Mouse (Mus musculus): ENCODE results near the gene Ppig.

The Ppig gene

DNA sequence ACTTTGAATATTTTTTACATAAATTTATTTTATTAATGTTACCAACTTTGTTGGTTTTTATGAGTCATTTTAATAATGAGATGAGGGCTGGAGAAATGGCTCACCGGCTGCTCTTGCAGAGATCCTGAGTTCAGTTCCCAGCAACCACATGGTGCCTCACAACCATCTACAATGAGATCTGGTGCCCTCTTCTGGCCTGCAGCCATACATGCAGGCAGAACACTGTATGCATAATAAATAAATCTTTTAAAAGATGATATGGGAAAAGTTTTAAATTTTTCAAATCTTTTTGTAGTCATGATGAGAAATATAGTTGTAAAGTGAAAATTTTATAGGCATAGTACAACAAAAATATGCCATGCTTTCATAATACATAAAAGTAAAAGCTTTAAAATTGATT lies 22.7 kb downstream of the Ppig start:
- no peak for DNase-seq (ENCODE audit: extremely low read depth, insufficient read length, low spot score)

DNA sequence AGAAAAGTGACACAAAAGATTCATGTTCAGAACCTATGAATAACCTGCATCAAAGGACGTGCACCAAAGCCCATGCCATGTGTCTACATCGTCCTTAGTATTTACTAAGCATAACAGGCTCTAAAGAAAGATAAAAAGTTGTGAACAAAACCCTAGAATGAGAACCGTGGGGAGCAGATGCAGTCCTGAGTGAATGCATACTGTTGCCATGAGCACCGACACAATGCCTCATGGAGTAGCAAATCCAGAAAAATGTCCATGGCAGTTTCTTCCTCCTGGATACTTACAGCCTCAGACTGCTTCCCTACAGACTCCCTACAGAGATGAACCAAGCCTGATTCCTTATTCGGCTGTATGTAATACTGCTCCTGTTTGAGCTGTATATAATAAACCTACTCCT lies 38.6 kb downstream of the Ppig start:
- DNase-seq (ENCODE audit: extremely low read depth, insufficient read length, low spot score), result no peak

DNA sequence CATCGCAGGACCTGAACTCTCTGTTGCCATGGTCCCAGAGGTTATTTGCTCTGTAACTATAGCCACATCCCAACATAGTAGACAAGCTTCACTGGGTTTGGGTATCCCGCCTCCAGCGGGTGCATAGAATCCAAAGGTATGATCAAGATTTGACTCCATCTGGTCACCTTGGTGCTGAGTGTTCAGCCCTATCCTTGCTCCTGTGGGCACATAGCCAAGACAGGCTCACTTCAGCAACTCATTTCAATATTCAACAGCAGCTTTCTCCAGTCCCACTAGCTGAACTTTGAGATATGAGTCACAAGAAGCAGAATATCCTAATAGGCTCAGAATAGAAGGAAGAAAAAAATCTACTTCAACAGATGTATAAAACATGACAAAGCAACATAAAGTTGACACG lies 41.0 kb downstream of the Ppig start:
- DNase-seq (ENCODE audit: extremely low read depth, insufficient read length, low spot score), result no peak

GRCm38 (mm10) chr2:69764716-69765115 lies 42.4 kb downstream of the Ppig start:
- DNase-seq (ENCODE audit: extremely low read depth, insufficient read length, low spot score), result no peak

- DNase-seq (ENCODE audit: extremely low read depth, insufficient read length, low spot score), result no peak
Observed at GRCm38 (mm10) chr2:69773331-69773730, 51.0 kb downstream of the Ppig start.

DNA sequence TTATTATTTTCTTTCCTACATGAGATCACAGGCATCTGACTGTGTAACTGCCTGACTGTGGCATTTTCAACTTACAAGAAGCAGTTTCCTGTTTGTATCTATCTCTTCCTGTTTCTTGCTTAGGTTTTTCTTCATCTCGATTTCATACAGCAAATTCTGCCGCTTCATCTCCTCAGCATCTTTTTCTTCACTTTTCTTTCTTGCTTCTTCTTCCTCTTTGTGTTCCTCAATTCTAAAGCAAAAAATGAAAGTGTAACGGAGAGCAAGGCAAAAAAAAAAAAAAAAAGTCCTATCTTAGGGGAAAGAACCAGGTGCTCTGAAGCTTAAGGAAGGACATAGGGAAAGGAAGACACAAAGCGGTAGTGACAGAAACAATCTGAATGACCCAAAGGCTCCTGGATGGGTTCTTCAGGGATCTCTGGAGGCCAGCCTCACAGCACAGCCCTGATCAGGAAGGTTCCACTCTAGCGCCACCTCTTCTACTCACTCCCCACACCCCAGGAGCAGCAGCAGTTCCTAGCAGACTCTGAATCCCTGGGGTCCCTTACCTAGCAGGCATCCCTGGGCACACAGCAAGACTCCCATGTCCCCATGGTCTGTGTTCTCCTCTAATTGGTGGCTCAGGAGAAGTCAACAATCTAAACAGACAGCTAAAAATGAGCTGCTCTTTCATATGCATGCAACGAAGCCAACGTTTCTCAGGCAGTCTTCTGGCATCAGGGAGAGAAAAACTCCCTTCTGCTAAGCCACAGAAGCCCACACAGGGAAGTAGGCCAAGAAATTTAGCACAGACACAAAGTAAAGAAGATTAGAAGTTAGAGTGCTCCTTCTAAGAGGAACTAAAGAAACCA lies 55.9 kb downstream of the Ppig start:
- peak; percentile 8 for DNase-seq (ENCODE audit: extremely low read depth, insufficient read length, low spot score)

- no peak for DNase-seq (ENCODE audit: extremely low read depth, insufficient read length, low spot score)
Observed at GRCm38 (mm10) chr2:69778836-69779177, 56.5 kb downstream of the Ppig start.

GRCm38 (mm10) chr2:69788974-69789373 lies 66.6 kb downstream of the Ppig start:
- no peak for DNase-seq (ENCODE audit: extremely low read depth, insufficient read length, low spot score)

DNA sequence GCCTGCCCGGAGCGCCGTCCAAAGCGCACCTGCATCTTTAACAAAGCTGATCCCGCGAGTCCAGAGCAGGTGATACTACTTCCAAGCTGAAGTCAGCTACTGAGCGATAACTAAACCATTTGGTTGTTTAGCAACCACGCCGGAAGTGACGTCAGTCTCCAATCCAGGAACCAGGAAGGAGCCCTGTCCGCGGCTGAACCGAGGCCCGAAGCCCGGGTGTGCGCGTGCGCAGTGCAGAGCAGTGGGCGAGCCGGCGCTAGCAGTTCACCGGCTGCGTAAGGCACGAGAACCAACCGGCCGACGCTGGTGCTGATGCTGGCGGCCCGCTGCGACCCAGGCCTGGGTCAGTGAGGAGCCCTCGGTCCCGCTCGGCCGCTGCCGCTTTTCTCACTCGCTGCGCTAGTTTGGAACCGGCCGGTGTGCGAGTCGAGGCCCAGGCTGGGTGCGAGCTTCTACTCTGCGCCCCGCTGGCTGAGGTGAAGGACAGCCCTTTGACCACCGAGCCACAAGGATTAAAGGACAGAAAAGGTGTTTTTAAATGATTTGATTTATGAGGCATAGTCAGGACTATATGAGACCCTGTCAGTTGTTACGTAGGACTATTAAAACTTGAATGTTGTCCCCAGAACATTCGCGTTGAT lies 67.2 kb downstream of the Ppig start, which contains the start of the genes Ccdc173 and Phospho2:
TSS of gene Ccdc173 (minus strand) at position 147 of the 641 bp plus-strand sequence.
TSS of gene Phospho2 (plus strand) at position 195 of the 641 bp plus-strand sequence.
- peak; percentile 95 for DNase-seq (ENCODE audit: extremely low read depth, insufficient read length, low spot score)

GRCm38 (mm10) chr2:69790285-69790684 lies 67.9 kb downstream of the Ppig start:
- peak; percentile 67 for DNase-seq (ENCODE audit: extremely low read depth, insufficient read length, low spot score)

DNA sequence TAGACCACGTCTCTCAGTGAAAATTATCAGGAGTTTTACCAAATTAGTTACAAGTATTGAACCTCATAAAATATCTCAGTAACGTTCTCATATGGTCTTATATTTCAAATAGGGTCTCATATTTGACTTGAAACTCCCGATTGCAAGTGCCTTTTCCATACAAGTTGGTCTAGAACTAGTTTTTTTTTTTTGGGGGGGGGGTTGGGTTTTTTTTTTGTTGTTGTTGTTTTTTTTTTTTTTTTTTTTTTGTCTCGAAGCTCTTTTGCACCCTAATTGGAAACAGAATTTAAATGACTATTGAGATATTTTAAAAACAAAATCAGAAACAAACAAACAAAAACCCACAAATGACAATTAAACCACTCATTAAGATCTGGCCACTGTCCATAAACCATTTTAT lies 68.4 kb downstream of the Ppig start:
- no peak for DNase-seq (ENCODE audit: extremely low read depth, insufficient read length, low spot score)

DNA sequence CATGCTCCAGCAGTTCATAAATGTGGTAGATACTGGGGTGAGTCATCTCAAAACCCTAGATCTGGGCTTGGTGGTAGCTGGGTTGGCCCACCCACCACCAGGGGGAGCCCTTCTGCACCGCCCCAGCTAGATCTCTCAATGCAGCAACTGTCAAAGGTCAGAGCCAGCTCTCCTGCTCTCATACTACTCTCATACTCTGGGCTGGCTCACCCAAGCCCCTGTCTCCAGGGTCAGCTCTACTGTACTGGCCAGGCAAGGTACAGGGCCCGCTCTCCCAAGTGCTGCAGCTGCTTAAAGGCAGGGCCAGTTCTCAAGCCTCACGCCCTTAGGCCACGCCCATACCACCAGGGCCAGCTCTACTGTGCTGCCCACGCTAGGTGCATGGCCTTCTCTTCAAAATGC lies 80.6 kb downstream of the Ppig start:
- DNase-seq (ENCODE audit: extremely low read depth, insufficient read length, low spot score), result peak; percentile 60
